Mouse (Mus musculus): ENCODE measurements at regions not wholly inside any gene's neighbourhood (a gene's known extent, or its start where the extent isn't known, plus 50 kb on each side); places are given as distances from the start of the nearest gene placed in this dataset.

GRCm38 (mm10) chr16:21332411-21332810 lies 90.5 kb upstream of the Vps8 start:
- Histone ChIP-seq H3K4me1 (ENCODE audit: control insufficient read depth, insufficient read depth, low read length) (no peaks in the 10 kb centered on the region), H3K27ac (ENCODE audit: insufficient read depth, low read length) (peak overlapping the region; percentile 74), H3K4me3 (ENCODE audit: insufficient read depth, low read length) (peak overlapping the region; percentile 81)
- TF ChIP-seq CTCF (IDR thresholded peaks at IDR 0.05; ENCODE audit: borderline replicate concordance, insufficient read depth, low read length) (no peak), POLR2A (IDR thresholded peaks at IDR 0.05; ENCODE audit: low read depth, low read length) (no peak)

GRCm38 (mm10) chr16:21332862-21333222 lies 90.1 kb upstream of the Vps8 start:
- H3K27ac ChIP-seq (ENCODE audit: insufficient read depth, low read length): peak overlapping the region; percentile 74
- H3K4me3 ChIP-seq (ENCODE audit: insufficient read depth, low read length): peak overlapping the region; percentile 81
- no peak for TF ChIP-seq POLR2A (IDR thresholded peaks at IDR 0.05; ENCODE audit: low read depth, low read length)
- TF ChIP-seq CTCF (IDR thresholded peaks at IDR 0.05; ENCODE audit: borderline replicate concordance, insufficient read depth, low read length): no peak
- H3K4me1 ChIP-seq (ENCODE audit: control insufficient read depth, insufficient read depth, low read length): peaks cover 2% of the 10 kb centered on the region; the same call in 1 of the 2 replicates

- Histone ChIP-seq H3K27ac (ENCODE audit: insufficient read depth, low read length) (peak overlapping the region; percentile 74), H3K4me3 (ENCODE audit: insufficient read depth, low read length) (peak overlapping the region; percentile 81), H3K4me1 (ENCODE audit: control insufficient read depth, insufficient read depth, low read length) (peaks cover 6% of the 10 kb centered on the region)
- TF ChIP-seq POLR2A (IDR thresholded peaks at IDR 0.05; ENCODE audit: low read depth, low read length) (peak; percentile 77), CTCF (IDR thresholded peaks at IDR 0.05; ENCODE audit: borderline replicate concordance, insufficient read depth, low read length) (no peak)
These were observed 89.5 kb upstream of the Vps8 start for GRCm38 (mm10) chr16:21333223-21333951.

- Histone ChIP-seq H3K27ac (ENCODE audit: insufficient read depth, low read length) (peak overlapping the region; percentile 95), H3K4me1 (ENCODE audit: control insufficient read depth, insufficient read depth, low read length) (peaks cover 15% of the 10 kb centered on the region), H3K4me3 (ENCODE audit: insufficient read depth, low read length) (no peak overlapping the region)
- TF ChIP-seq POLR2A (IDR thresholded peaks at IDR 0.05; ENCODE audit: low read depth, low read length): no peak
- TF ChIP-seq CTCF (IDR thresholded peaks at IDR 0.05; ENCODE audit: borderline replicate concordance, insufficient read depth, low read length): no peak
These were observed 83.9 kb upstream of the Vps8 start for GRCm38 (mm10) chr16:21339061-21339459.

DNA sequence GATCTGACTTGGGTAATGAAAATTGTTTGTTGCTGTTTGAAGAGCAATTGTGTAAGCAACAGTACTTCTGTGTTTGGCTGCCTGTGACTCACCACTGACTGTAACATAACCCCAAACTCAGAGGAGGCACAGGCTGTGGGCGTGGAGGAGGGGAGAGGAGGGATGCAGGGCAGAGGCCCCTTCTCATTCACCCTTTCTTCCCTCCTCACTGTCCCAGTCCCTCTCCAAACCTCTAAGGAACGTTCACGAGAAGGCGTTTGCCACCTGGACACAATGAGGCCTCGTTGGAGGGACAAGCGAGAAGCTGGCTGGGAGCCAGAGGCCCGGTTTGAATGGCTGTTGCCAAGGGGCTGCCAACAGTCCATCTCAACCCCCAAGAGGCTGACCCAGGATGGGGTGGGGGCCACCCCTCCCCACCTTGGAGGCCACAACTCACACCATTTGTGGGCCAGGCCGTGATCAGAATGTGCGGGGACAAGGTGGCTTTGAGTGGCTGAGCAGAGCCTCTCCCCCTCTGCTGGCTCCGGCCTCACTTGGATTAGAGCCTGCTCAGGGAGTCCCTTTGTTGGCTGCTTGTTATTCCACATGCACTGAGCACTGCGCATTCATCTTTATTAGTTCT lies 83.3 kb upstream of the Vps8 start:
- TF ChIP-seq POLR2A (IDR thresholded peaks at IDR 0.05; ENCODE audit: low read depth, low read length) (peak; percentile 40), CTCF (IDR thresholded peaks at IDR 0.05; ENCODE audit: borderline replicate concordance, insufficient read depth, low read length) (no peak)
- peaks cover 15% of the 10 kb centered on the region for H3K4me1 ChIP-seq (ENCODE audit: control insufficient read depth, insufficient read depth, low read length)
- H3K4me3 ChIP-seq (ENCODE audit: insufficient read depth, low read length): no peak overlapping the region
- peak overlapping the region; percentile 95 for H3K27ac ChIP-seq (ENCODE audit: insufficient read depth, low read length)

DNA sequence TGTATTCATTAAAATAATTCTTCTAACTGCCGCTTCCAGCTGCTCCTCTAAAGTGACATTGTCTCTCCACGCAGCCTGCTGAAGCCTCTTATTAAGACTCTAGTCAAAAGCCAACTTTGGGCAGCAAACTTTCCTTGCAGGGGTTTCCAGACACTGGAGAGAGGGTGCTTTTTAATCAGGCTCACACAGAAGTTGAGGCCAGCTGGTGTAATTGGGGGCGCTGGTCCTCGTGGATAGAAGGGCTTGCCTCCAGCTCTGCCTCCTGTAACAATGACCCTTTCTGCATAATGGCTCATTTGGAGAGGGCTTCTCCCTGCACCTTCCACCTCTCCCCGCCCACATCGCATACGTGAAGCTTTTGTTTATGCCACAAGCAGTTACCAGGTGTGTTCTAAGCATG lies 82.8 kb upstream of the Vps8 start:
- peaks cover 15% of the 10 kb centered on the region for H3K4me1 ChIP-seq (ENCODE audit: control insufficient read depth, insufficient read depth, low read length)
- H3K27ac ChIP-seq (ENCODE audit: insufficient read depth, low read length): peak overlapping the region; percentile 95; the same call in 1 of the 2 replicates
- no peak overlapping the region for H3K4me3 ChIP-seq (ENCODE audit: insufficient read depth, low read length)
- TF ChIP-seq CTCF (IDR thresholded peaks at IDR 0.05; ENCODE audit: borderline replicate concordance, insufficient read depth, low read length): no peak
- no peak for TF ChIP-seq POLR2A (IDR thresholded peaks at IDR 0.05; ENCODE audit: low read depth, low read length)

- TF ChIP-seq CTCF (IDR thresholded peaks at IDR 0.05; ENCODE audit: borderline replicate concordance, insufficient read depth, low read length) (no peak), POLR2A (IDR thresholded peaks at IDR 0.05; ENCODE audit: low read depth, low read length) (no peak)
- H3K4me1 ChIP-seq (ENCODE audit: control insufficient read depth, insufficient read depth, low read length): peaks cover 9% of the 10 kb centered on the region
- no peak overlapping the region for H3K27ac ChIP-seq (ENCODE audit: insufficient read depth, low read length)
- no peak overlapping the region for H3K4me3 ChIP-seq (ENCODE audit: insufficient read depth, low read length)
These were observed 73.0 kb upstream of the Vps8 start for GRCm38 (mm10) chr16:21349869-21350268.

GRCm38 (mm10) chr16:21351289-21351688 lies 71.6 kb upstream of the Vps8 start:
- no peak for TF ChIP-seq CTCF (IDR thresholded peaks at IDR 0.05; ENCODE audit: borderline replicate concordance, insufficient read depth, low read length)
- no peak for TF ChIP-seq POLR2A (IDR thresholded peaks at IDR 0.05; ENCODE audit: low read depth, low read length)
- no peak overlapping the region for H3K27ac ChIP-seq (ENCODE audit: insufficient read depth, low read length)
- H3K4me3 ChIP-seq (ENCODE audit: insufficient read depth, low read length): no peak overlapping the region
- peaks cover 9% of the 10 kb centered on the region for H3K4me1 ChIP-seq (ENCODE audit: control insufficient read depth, insufficient read depth, low read length)

DNA sequence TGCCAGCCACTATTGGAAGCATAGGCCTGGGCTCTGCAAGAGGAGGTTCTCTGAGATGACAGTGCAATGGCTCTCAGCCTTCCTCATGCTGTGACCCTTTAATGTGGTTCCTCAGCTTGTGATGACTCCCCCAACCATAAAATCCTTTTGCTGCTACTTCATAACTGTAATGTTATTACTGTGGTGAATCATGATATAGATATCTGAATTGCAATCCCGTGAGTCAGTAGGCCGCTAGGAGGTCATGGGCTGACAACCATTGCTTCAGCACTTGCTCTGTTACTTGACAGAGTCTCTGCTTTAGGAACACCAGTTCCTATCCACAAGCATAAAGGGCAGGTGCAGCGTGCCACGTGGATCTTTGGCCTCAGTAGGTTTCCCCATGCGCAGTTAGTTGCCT lies 69.8 kb upstream of the Vps8 start:
- Histone ChIP-seq H3K27ac (ENCODE audit: insufficient read depth, low read length) (0 out of 2 replicates have a peak overlapping the region, but pooled peaks have one; percentile 6), H3K4me1 (ENCODE audit: control insufficient read depth, insufficient read depth, low read length) (peaks cover 11% of the 10 kb centered on the region), H3K4me3 (ENCODE audit: insufficient read depth, low read length) (no peak overlapping the region)
- TF ChIP-seq POLR2A (IDR thresholded peaks at IDR 0.05; ENCODE audit: low read depth, low read length) (no peak), CTCF (IDR thresholded peaks at IDR 0.05; ENCODE audit: borderline replicate concordance, insufficient read depth, low read length) (no peak)

- no peak for TF ChIP-seq POLR2A (IDR thresholded peaks at IDR 0.05; ENCODE audit: low read depth, low read length)
- no peak for TF ChIP-seq CTCF (IDR thresholded peaks at IDR 0.05; ENCODE audit: borderline replicate concordance, insufficient read depth, low read length)
- no peak overlapping the region for H3K27ac ChIP-seq (ENCODE audit: insufficient read depth, low read length)
- H3K4me3 ChIP-seq (ENCODE audit: insufficient read depth, low read length): no peak overlapping the region
- peaks cover 14% of the 10 kb centered on the region for H3K4me1 ChIP-seq (ENCODE audit: control insufficient read depth, insufficient read depth, low read length)
These were observed 69.4 kb upstream of the Vps8 start for GRCm38 (mm10) chr16:21353545-21353944.
